Mouse (Mus musculus) ES-Bruce4 (cell line): Measurements from ENCODE around the gene Baiap2l2. TPM values are rescaled to one million over a fixed set of nuclear protein-coding genes. Genes with fewer than 3 reads are reported as not detected.

Experiments used
- H3K27ac ChIP-seq: 2 replicates; pipeline ENCODE4 v1.5.1; 2012; ENCODE audit warnings: low read length, inconsistent platforms; ENCODE audit not compliant: insufficient read depth
- H3K27me3 ChIP-seq: 2 replicates; pipeline ENCODE4 v1.6.1; 2012; ENCODE audit warnings: mild to moderate bottlenecking, low read length, inconsistent platforms; ENCODE audit not compliant: control insufficient read depth, poor library complexity, insufficient read depth, severe bottlenecking
- H3K36me3 ChIP-seq: 2 replicates; pipeline ENCODE4 v1.6.1; 2012; ENCODE audit warnings: inconsistent platforms, mild to moderate bottlenecking, low read length, moderate library complexity; ENCODE audit not compliant: control insufficient read depth, poor library complexity, insufficient read depth, severe bottlenecking
- H3K4me1 ChIP-seq: one replicate; pipeline ENCODE4 v1.8.1; 2011; ENCODE audit warnings: low read length; ENCODE audit not compliant: control insufficient read depth, insufficient read depth
- H3K4me3 ChIP-seq: 2 replicates; pipeline ENCODE4 v1.5.1; 2011; ENCODE audit warnings: low read depth, mild to moderate bottlenecking, low read length
- H3K9ac ChIP-seq: 2 replicates; pipeline ENCODE4 v1.6.1; 2012; ENCODE audit warnings: low read depth, mild to moderate bottlenecking, inconsistent platforms; ENCODE audit not compliant: poor library complexity, severe bottlenecking
- H3K9me3 ChIP-seq: replicated peaks from 2 replicates; pipeline ENCODE4 v1.6.1; 2012; ENCODE audit warnings: mild to moderate bottlenecking, low read length, inconsistent platforms; ENCODE audit not compliant: control insufficient read depth, poor library complexity, insufficient read depth, severe bottlenecking
- CTCF ChIP-seq: IDR thresholded peaks from one replicate; pipeline ENCODE4 v1.8.1; 2011; ENCODE audit warnings: low read depth, low read length
- EP300 ChIP-seq: IDR thresholded peaks from 2 replicates; pipeline ENCODE4 v1.6.1; 2011; ENCODE audit warnings: low read depth, low read length; ENCODE audit not compliant: insufficient read depth
- POLR2A ChIP-seq: IDR thresholded peaks from one replicate; pipeline ENCODE4 v1.8.1; 2011; ENCODE audit warnings: low read length; ENCODE audit not compliant: insufficient read depth
- polyA plus RNA-seq: library from polyadenylated mRNA; stranded (reverse); fragments of >200 nt; gene quantifications from 2 replicates; pipeline ENCODE4 v1.2.4, GENCODE M21; 2011; ENCODE audit warnings: low read depth; ENCODE audit not compliant: missing spikeins, insufficient read depth, insufficient read length

Gene Baiap2l2
- polyA plus RNA-seq, 1 experiment: 0.69 TPM

DNA sequence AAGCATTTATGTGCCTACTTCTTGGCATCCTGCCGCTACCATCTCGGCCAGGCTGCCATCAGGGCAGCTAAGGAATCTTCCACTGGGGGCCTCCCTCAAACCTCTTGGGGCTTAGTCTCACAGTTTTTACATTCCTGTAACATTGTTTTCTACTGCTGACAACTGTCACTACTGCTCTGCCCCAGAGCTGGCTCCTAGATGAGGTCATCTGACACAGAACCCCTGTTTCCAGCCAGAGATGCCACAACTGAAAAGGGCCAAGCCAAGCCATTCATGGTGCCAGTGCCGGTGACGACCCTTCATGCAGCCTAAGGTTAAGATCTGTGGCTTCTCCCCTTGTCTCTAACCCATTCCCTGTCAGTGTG is 38.4 kb upstream of the Baiap2l2 start:
- H3K27ac ChIP-seq: no peak overlapping the region
- H3K9ac ChIP-seq: no peak overlapping the region
- H3K36me3 ChIP-seq: no peaks in the 10 kb centered on the region
- TF ChIP-seq CTCF (no peak), POLR2A (no peak), EP300 (no peak)
- no peaks in the 10 kb centered on the region for H3K27me3 ChIP-seq
- H3K9me3 ChIP-seq: no peaks in the 10 kb centered on the region
- H3K4me3 ChIP-seq: no peak overlapping the region
- peaks cover 2% of the 10 kb centered on the region for H3K4me1 ChIP-seq

DNA sequence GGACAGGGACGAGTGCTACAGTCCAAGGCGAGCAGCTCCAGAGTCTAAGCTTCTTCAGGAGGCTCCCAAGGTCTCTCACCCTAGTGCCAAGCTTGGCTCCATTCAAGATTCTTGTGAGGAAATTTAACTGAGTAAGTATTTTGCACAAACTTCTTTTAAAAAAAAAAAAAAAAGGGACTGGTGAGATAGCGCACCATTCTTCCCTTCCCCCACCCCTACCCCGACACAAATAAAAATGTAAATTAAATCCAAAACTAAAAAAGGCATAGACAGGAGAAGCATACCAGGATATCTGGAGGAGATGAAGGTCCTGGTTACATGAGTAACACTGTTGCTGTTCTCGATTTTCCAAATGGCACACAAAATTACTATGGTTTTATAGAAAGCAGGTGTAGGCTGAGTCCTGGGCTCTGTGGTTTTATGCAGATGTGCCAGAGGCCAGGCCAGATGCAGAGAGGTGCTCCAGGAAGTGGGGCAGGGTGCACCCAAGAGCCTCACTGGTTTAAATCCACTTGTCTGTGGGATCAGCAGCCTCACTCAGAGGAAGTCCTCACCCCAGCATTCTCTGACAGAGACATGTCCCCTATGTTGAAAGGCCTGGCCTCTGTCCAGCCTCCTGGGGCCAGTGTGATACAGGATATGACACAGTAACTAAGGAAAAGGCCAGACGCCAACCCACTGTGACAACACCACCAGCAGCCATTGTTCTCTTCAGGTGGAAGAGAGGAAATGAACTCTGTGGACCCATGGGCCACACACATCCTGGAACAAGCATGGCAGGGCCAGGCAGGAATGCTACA is 37.9 kb upstream of the Baiap2l2 start:
- no peak for TF ChIP-seq CTCF
- TF ChIP-seq POLR2A: no peak
- no peak for TF ChIP-seq EP300
- H3K4me1 ChIP-seq: peaks cover 2% of the 10 kb centered on the region

DNA sequence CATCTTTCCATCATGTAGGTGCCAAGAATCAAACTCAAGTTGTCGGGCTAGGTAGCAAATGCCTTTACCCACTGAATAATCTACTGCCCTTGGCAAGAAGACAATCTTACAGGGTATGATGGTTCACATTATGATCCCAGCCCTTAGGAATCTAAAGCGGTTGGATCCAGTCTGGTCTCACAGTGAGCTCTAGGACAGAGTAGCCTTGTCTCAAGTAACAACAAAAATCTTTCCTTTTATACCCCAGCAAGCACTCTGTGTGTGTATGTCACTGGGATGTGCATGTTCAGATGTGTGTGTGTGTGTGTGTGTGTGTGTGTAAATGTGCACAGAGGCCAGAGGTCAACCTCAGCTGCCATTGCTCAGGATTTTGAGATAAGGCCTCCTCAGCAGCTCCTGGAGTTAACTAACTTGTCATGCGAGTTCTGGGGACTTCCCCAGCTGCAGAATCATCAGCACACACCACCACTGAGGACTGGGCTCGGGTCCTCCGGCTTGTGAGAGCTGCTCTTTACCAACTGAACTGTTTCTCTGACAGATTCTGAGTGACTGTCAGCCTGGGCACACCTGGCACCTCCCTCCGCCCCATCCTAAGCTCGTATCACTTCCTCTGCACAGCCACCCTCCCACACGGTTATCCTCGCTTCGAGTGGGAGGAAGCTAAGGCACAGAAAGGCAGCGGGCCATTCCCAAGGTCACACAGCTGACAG is 37.1 kb upstream of the Baiap2l2 start:
- no peaks in the 10 kb centered on the region for H3K9me3 ChIP-seq
- H3K4me3 ChIP-seq: no peak overlapping the region
- no peaks in the 10 kb centered on the region for H3K27me3 ChIP-seq
- no peak for TF ChIP-seq EP300
- TF ChIP-seq POLR2A: no peak
- no peak for TF ChIP-seq CTCF
- H3K27ac ChIP-seq: no peak overlapping the region
- H3K36me3 ChIP-seq: no peaks in the 10 kb centered on the region
- peaks cover 2% of the 10 kb centered on the region for H3K4me1 ChIP-seq
- no peak overlapping the region for H3K9ac ChIP-seq

More for the DNA sequence above, 37.9 kb upstream of the Baiap2l2 start:
- H3K4me3 ChIP-seq: no peak overlapping the region
- H3K27me3 ChIP-seq: no peaks in the 10 kb centered on the region
- no peaks in the 10 kb centered on the region for H3K9me3 ChIP-seq
- H3K27ac ChIP-seq: no peak overlapping the region
- no peak overlapping the region for H3K9ac ChIP-seq
- H3K36me3 ChIP-seq: no peaks in the 10 kb centered on the region

DNA sequence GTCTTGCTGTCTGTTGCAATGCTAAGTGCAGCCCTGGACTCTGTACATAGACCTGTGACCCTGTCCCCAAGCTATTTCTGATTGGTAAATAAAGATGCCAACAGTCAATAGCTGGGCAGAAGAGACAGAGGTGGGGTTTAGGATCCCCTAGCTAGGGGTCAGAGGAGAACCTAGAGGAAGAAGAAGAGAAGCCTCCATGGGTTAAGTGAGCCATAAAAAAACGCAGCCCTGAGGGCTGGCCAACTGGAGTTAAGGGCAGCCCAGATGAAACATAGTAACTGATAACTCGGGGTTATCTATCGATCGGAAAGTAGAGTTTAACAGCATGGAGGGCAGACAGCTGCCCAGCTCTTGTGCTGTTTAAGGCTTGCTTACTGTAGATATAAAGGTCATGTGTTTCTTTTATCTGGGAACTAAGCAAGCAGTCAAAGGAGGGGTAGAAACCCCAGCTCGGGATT is 36.4 kb upstream of the Baiap2l2 start:
- TF ChIP-seq CTCF (no peak), POLR2A (no peak), EP300 (no peak)
- peaks cover 2% of the 10 kb centered on the region for H3K4me1 ChIP-seq
- no peaks in the 10 kb centered on the region for H3K27me3 ChIP-seq
- H3K9ac ChIP-seq: no peak overlapping the region
- H3K4me3 ChIP-seq: no peak overlapping the region
- no peaks in the 10 kb centered on the region for H3K9me3 ChIP-seq
- H3K36me3 ChIP-seq: no peaks in the 10 kb centered on the region
- H3K27ac ChIP-seq: no peak overlapping the region

DNA sequence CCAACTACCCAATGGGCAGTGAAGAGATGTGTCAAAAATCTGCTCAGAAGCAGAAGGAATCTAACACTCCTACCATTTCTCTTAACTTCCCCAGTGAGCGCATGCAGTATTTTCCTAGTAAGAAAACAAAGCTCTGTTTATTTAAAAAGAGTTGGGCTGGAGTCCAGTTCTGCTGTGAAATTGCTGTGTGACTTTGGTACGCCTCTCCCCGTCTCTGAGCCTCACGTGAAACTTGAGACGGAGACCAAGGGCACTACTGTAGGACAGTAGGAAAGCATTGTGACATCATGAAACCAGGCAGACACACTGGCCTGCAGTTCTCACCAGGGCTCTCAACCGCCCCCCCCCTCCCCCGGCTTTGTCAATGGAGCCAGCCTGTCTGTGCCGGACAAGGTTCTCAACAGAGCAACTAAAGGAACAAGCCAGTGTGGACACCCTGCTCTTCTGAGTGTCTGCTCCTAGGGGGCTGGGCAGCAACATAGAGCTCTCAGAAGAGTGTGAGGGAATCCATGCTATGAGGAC is 28.6 kb upstream of the Baiap2l2 start:
- Histone ChIP-seq H3K9ac (no peak overlapping the region), H3K36me3 (peaks cover 5% of the 10 kb centered on the region; the same call in 1 of the 2 replicates), H3K4me1 (no peaks in the 10 kb centered on the region), H3K4me3 (no peak overlapping the region), H3K27me3 (no peaks in the 10 kb centered on the region), H3K9me3 (no peaks in the 10 kb centered on the region), H3K27ac (no peak overlapping the region)
- no peak for TF ChIP-seq EP300
- no peak for TF ChIP-seq CTCF
- TF ChIP-seq POLR2A: no peak

DNA sequence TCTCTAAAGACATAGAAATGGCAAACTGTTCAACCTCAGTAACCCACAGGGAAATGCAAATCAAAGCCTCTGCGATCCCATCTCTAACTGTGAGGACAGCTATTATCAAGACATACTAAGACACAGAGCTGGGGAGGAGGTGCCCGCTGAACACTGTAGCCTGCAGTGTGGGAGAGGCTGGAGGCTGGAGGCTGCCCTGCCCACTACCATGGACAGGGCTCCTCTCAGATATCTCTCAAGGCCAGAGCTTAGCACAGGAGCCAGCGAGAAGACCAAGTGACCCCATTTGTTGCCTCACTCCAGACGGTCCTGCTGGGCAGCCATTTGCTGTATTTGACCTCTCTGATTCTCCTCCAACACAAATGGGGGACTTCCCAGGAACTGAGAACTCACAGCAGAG is 22.5 kb upstream of the Baiap2l2 start:
- no peaks in the 10 kb centered on the region for H3K4me1 ChIP-seq
- no peaks in the 10 kb centered on the region for H3K9me3 ChIP-seq
- no peak for TF ChIP-seq POLR2A
- no peak for TF ChIP-seq CTCF
- no peak for TF ChIP-seq EP300
- no peaks in the 10 kb centered on the region for H3K27me3 ChIP-seq
- H3K27ac ChIP-seq: no peak overlapping the region
- H3K9ac ChIP-seq: no peak overlapping the region
- H3K36me3 ChIP-seq: peaks cover 5% of the 10 kb centered on the region; the same call in 1 of the 2 replicates
- no peak overlapping the region for H3K4me3 ChIP-seq
